Mouse (Mus musculus): Measurements from ENCODE around the gene Pdzrn3. TPM values are rescaled to one million over a fixed set of nuclear protein-coding genes. Genes with fewer than 3 reads are reported as not detected.

Gene Pdzrn3
- total RNA-seq (2021): 10 to 100 TPM; 28.7 to 33.5 TPM
- long read RNA-seq, experiment 1, full-length matches to known transcripts: 8 of 38 reads
- long read RNA-seq, experiment 1, partial matches to known transcripts: 4 of 38 reads
- long read RNA-seq, experiment 1, other reads (novel, unspliced or antisense): 26 of 38 reads
- long read RNA-seq, experiment 2, full-length matches to known transcripts: 3 of 20 reads
- long read RNA-seq, experiment 2, partial matches to known transcripts: 0 of 20 reads
- long read RNA-seq, experiment 2, other reads (novel, unspliced or antisense): 17 of 20 reads

DNA sequence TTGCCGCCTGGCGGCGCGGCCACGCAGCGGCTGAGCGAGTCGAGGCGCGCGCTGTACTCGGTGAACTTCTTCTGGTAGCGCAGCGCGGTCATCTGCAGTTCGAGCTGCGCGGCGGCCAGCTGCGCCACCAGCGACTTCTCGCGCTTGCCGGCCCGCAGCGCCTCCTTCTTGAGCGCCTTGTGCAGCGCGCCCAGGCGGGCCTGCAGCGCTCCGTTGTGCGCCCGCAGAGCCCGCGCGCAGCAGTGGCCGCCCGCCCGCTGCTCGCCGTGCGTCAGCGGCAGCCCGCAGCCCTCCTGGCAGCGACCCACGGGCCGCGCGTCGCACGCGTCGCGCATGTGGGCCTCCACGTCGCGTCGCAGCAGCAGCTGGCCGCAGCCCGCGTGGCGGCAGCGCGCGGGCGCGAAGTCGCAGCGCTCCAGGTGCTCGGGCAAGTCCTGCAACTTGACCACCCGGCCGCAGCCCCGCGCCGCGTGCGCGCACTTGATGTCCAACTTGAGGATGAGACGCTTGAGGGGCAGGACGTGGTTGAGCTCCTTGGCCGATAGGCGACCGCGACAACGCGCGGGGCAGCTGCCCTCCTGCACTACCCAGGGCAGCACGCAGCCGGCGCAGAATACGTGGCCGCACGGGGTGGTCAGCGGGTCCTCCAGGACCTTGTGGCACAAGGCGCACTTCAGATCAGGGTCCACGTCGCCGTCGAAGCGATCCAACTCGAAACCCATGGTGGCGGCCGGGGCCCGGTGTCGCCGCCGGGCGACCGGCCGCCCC, at the start of gene Pdzrn3:
Gene Pdzrn3, minus strand, starts transcription at position 731 of the 768 bp plus-strand sequence.
- DNase-seq: peak; percentile 64 to 67

DNA sequence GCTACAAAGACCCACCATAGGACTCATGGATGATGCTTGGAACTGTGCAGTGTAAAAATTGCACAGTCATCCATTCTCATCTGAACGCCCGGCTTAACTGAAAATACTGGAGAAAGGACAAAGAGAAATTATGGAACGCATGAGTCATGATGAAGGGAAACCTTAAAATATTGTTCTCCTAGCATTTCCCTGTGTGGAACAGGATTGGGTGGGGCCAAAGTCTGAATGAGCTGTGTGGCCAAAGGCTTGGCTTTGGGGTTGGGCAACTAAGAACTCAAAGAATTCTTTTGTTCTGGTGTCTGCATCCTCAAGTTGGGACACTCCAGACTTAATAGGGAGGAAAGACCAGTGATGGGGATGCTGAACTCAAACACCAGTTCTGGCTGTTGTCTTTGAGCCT, 49.6 kb upstream of the Pdzrn3 start:
- DNase-seq: no peak

DNA sequence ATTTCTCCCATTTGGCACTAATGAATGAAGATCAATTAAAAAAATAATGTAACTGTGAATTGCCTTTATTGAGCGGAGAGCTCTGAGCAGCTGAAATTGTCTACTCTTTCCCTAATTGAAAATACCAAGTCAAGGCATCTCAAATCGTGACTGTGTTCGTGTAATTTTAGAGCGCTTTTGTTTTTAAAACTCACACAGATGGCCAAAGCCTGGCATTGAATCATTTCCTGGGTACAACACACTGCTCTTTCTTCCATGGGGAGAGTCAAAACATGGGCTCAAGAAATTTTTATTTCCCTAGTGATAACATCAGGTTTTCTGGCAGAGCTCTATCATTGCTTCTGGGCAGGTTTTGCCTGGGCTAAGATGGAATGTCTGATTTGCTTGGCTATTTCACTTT, 48.6 kb upstream of the Pdzrn3 start:
- no peak for DNase-seq

DNA sequence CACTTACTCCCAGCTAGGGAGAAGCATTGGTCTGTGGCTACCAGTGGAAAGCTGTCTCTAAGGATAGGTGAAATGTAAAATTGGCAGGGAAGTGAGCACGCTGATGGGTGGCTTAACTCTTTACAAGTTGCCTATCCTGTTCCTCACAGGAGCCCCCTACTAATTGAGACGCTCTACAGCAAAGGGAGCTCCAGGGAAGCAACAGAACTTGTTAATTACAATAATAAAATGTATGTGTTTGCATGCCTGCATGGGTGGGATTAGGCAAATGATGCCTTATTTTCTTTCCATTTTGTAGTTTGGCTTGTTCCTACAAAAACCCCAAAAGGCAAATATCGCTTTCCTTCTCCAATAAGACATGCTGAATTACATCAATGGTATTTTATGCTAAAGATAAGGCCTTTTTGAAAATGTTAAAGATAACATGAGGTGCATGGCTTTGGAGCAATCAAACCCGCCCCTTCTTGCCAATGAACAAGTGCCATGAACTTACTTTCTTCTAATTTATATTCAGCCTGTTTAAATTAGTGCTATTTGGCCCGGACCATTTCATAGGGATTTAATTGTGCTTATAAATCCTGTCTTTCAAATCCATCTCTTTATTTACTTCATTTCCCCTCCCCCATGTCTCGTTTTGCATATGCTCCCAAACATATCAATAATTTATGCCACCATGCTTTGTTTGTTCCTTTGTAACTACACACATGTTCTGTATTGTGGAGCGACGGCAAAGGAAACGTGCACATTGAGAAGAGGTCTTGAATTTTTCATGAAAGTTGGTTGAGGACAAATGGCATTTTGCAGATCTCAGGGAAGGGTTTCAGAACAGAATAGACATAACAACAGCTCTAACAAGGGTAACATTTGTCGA, 44.6 kb upstream of the Pdzrn3 start:
- DNase-seq: no peak

DNA sequence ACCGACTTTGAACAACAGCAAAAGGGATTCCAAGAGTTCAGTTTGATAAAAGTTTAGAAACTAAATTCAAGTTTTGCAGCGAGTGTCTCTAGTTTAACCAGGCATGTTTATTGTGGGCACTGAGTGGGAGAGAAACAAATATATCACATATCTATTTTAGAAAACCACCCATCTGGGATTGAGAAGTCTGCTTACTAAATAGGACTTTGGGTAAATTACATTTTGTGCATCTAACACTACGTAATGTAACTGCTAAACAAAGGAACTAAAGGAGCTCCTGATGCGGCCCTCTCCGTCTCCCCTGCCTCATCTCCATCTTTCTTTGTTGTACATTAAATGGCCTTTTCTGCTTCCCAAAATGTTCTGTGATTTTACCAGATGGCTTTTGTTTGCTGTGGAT, 40.5 kb upstream of the Pdzrn3 start:
- DNase-seq: no peak

DNA sequence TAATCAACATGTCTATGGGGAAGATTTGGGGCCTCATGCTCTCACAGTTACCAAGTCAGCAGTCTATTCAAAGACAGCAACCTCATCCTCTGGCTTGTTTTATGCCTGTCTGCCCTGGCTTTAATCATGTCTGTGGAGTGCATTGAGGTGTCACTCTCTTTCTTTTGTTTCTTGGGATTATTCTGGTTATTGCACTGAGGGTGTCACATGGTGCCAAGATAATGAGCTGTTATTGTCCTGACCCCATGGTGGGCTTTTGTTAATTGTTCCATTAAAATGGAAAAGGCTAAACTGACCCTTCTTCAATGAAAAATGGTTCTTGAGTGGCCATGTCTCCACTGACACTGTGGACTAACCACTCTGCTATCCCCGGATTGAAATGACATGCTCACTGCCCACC, 34.0 kb upstream of the Pdzrn3 start:
- no peak for DNase-seq

DNA sequence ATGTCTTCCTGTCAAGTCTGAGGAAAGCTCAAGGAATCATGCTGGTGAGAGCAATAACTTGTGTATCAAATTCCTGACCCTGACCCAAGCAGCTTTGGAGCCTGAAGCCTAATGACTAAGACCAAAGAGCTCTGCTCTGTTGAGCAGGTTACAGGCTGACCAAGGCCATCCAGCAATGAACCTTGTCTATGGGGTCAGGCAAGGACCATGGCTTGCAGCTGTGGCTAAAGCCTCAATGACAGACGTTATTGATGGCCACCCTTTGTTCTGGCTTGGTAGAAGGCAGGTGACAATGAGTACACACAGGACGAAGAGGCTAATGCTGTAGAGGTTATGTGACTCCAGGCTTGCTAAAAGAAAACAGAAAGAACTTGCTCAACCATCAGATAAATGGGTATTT, 33.4 kb upstream of the Pdzrn3 start:
- no peak for DNase-seq

DNA sequence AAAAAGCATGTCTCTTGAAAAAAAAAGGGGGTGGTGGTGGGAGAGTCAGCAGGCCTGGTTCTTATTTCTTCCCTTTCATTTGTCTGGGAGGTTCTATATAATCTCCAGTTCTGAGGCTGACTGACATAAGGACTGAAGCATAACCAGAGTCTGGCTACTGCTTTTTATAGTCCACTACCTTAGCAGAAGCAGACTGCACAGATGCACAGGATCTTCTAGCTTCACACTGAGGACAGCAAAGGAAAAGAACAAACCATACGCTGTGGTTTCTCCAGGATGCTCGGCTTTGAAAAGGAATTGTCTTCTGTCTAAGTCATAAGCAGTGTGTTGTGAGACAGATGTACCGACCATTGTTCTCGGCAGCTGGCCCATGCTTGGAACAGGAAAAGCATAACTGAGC, 19.0 kb upstream of the Pdzrn3 start:
- DNase-seq: no peak

DNA sequence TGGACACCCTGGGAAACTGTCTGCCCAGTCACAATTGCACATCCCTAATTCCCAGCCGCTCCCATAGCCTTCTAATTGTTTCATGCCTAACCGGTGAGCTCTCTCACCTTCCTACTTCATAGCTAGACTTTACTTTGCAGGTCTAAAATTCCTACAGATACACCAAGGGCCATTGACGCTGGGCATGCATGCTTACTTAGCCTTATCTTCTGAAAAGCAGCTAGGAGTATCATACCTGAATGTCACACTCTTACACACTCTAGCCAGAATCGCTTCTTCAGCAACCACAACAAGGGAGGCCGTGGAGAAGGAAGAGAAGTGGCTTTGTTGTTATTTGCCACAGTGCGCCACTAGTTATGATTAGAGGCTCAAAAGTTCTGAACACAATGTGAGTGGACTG, 18.2 kb upstream of the Pdzrn3 start:
- DNase-seq: no peak

DNA sequence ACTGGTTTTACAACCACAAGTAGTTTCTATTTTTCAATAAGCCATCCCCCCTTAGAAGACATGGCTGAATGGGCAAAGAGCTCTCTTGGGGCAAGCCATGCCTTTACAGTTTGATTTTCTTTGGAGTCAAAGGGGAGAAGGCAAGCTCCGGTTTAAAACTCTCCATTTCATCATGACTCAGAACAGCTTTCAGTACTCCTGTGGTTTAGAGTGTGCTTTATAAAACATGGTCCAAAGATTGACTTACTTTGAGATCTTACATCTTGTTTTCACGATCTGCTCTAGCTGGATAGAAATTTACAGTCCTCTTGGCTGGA, 15.1 kb upstream of the Pdzrn3 start:
- no peak for DNase-seq

DNA sequence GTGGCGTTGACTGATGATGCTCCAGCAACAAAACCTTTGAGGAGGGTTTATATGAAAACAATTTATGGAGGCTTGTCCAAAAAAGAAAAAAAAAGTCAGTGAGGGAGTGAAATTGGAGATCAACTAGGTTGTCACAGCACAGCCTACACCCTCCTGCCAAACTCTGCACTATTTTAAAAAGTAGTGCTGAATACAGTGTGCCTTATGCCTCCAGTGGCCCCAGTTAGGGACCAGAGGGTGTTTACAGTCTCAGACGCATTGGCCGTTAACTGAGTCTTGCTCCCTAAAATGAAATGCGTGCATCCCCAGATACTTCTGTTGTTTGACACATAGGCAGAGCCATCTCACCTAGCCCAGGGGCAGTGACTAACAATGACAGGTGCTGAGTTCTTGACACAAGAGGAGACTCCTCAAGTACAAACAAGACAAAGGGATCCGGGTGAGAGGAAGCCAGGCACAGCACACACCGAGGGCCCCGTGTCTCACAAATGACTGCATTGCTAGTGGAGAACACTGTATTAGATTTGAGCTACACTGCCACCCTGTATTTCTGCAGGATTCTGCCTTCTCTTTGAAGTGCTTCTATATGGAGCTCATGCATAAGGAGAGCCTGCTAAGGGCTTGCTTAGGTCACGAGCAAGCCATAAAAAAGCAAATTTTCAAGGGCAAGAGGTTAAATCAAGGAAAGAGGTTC, 14.6 kb upstream of the Pdzrn3 start:
- no peak for DNase-seq

DNA sequence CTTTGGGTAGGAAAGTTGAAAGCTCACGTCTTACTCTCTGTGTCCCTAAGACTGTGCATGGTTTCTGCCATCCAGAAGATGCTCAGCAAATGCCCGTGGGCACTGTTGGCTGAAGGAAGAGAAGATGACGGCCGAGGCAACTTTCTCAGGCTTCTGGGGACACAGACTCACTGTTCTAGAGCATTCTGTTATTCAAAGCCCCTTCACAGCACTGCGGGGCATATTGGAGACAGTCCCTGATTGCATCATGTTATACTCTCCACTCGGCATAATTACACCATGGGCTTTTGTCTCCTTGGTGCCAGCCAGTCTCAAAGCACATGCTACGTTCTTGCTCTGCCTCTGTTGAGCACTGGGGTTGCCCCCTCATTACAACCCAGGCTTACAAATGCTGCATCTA, 7.8 kb upstream of the Pdzrn3 start:
- no peak for DNase-seq

DNA sequence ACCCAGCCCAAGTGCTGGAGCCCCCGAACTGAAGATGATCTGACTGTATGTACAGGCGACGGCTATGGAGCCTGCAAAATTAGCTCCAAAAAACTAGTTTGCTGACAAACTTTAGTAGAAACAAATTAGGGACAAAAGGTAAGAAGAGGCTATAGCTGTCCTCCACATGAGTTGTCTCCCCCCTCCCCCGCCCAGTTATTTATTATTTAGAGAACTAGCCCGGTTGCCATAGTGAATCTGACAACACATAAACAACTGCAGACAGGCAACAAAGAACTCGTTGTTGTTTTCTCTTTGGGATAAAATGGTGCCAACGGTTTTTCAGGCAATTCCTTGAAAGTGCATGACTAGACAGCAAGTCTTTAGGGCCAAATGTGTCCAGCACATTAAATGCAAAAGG, 7.3 kb upstream of the Pdzrn3 start:
- DNase-seq: no peak

DNA sequence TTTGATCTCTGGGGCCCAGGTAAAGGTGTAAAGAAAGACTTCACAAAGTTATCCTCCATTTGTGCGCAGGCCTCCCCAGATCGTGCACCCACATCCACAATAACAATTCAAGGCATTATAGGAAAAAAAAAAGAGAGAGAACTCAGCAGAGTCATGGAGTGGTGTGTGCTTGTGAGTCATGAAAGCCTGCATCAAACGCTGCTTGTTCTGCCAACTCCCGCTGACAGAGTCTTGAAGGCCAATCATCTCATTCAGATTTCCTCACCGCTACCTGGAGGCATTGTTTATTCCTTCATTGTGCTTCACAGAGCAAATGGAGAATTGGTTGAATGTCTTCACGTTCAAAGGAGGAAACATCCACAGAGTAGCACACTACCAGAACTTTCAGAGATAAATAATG, 6.8 kb upstream of the Pdzrn3 start:
- DNase-seq: no peak

DNA sequence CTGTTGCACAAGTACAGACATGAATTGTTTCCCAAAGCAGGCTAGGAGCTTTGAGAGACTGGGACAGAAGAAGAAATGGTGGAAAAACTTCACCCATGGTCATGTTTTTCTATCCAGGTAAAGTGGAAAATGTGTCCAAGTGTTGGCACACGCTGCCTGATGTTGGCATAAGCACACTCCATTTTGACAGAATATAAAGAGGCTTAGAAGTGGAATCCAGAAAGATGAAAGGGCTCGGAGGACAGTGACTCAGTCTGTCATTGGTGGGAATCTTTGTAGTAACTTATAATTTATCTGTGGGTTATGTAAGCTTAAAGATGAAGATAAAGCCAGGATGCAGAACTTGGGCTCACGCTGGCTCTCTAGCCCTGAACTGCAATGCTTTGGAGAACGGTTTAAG, 5.2 kb upstream of the Pdzrn3 start:
- no peak for DNase-seq

DNA sequence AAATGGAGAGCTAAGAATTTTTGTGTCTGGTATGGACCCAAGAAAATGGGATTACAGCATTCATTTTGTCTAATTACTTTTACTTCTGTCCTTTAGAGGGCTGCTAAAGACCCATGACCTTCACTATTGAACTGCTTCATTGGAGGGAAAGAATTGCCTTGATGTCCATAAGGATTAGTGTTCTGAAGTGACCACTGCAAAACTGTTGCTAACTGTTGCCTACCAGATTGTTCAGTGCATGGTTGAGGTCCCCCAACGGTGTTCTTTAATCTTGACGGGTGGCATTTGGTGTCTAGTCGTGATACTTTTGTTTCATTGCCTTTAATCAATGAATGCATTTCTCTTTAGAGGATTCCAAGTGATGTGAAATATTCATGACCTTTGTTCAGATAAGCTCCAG, 1.8 kb upstream of the Pdzrn3 start:
- no peak for DNase-seq

DNA sequence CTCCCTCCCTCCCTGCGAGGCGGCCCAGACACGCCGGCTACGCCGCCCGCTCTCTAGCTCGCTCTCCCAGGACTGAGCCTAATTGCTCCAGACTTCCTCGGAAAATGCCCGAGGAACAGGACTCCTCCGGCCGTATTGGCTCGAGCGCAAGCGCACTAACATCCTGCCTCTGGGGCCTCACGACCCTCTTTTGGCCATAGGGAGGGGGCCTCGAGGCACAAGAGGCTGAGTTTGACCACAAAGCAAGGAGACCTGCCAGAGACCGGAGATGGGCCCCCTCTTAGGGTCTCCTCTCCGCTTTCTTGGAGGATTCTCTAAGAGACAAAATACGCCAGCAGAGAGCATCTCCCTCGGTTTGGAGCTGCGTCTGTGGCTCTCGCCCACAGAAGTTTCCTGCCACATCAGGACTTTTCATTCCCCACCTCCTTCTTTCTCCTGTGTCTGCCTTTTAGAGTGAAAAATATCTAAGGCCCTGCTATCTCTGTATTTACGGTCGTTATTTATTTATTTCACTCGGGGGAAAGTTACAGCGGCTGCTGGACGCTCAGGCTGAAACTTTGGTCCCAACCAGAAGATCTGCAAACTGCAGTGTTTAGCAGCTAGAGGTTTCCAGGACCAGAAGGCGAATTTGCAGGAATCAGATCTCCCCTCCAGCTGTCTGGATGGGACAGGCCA, 375 bp upstream of the Pdzrn3 start:
- DNase-seq: peak; percentile 78 to 83

DNA sequence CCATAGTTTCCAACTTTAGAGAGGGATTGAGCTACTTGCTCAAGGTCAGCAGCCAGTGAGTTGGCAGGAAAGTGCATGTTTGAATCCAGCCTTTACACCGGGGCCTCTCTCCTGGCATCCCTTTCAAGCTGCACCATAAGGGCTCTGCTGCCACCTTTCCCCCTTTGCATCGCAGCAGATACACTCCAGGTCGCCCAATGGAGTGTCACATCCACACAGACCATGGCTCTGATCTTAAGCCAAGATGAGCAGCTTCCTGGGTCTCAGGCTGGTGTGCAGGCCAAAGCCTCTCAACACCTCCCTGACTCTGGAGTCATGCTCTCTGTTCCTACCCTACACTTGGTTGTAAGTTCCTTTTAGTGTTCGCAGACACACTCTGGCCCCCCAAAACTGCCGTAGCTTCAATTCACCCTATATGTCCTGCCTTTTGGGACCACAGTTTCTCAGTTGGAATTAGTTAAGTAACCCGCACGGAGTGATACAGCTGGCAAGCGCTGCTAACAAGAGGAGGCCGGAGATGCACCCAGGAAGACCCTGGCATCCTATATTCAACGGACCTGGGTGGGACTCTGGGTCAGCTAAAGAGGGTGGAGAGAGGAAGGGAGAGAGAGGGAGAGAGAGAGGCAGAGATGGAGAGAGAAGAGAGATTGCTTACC, 1.1 kb downstream of the Pdzrn3 start:
- peak; percentile 50 to 62 for DNase-seq

DNA sequence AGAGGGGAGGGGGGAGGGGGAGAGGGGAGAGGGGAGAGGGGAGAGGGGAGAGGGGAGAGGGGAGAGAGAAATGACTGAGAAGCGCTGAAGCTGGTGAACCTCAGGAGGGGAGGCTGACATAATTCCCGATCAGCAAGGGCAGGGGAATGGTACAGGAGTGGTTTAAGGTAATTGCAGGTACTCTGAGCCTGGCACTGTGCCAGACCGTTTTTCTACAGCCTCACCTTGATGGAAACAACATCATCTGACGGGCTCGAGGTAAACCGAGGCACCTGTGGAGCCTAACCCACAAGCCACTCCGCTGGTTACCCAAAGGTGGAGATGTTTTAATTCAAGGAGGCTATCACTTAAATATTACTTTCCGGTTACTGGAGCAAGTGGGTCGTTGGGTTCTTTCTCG, 1.6 kb downstream of the Pdzrn3 start:
- no peak for DNase-seq

DNA sequence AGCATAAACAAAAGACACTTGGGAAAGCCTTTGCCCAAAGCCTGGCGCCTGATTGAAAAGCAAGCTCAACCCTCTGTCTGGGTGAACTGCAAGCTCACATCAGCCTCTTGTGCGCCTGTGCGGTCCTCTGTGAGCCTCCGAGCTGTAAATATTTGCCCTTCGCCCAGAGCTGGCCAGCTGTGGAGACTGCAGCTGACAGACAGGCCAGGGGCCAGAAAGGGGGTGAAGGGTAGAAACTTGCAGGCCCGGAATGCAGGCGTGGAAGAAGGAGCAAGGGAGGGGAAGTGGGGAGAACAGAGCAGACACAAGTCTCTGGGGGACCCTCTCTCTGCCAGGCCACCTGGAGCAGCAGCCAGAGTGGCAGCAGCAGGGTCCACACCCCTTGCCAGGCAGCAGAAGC, 3.0 kb downstream of the Pdzrn3 start:
- DNase-seq: peak; percentile 72 to 82

DNA sequence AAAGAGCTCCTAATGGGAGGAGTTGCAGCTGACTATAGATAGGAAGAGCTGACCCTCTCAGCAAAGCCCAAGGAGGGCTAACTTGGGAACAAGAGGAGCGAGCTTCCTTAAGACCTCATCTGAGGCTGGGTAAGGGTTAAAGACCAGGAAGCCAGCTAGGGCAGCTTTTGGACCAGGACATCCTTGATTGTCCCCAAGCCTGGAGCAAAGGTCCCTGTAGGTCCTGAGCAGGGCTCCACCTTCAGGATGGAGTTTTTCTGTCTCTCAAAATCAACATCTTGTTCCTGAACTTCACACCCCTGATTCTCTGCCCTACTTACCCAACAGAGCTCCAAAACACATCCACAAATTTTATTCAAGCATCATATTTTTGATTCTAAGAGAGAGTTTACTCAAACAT, 3.5 kb downstream of the Pdzrn3 start:
- DNase-seq: no peak

DNA sequence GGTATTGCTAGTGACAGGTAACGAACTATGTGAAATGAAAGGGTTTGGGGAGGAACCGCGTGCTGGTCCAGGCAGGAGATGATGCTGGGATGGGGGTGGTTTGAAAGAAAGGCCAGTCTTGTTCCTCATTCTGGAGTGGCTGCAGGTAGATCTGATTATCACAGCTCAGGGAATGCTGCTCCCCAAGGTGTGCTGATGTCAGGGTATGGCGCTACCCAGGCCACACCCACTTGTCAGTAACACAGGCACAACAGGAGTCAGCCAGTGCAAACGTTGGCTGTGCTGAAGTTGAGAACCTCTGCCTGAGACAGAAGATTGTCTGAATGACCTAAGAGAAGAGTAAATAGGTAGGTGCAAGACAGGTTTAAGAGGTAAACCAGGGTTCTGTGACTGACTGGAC, 4.7 kb downstream of the Pdzrn3 start:
- no peak for DNase-seq
